Mouse (Mus musculus) heart, postnatal 0 days (tissue): ENCODE results near the gene Ficd.

ENCODE experiments used
- CTCF ChIP-seq: IDR thresholded peaks from 2 replicates; pipeline ENCODE4 v1.5.1; 2016; ENCODE audit warnings: antibody characterized with exemption, control low read depth, low read depth
- EP300 ChIP-seq: IDR thresholded peaks from 2 replicates; pipeline ENCODE4 v1.6.1; 2016; ENCODE audit warnings: antibody characterized with exemption, low read depth

- TF ChIP-seq EP300, result no peak
- no peak for TF ChIP-seq CTCF
These were observed 48.0 kb downstream of the Ficd start for GRCm38 (mm10) chr5:113783581-113784001.
